Mouse (Mus musculus): ENCODE measurements at regions not wholly inside any gene's neighbourhood (a gene's known extent, or its start where the extent isn't known, plus 50 kb on each side); places are given as distances from the start of the nearest gene placed in this dataset.

GRCm38 (mm10) chr6:37618990-37619389, 89.0 kb downstream of the Akr1d1 start:
- TF ChIP-seq CTCF (IDR thresholded peaks at IDR 0.05; ENCODE audit: control insufficient read depth, insufficient read depth, insufficient replicate concordance, low read depth, low read length), result no peak
- no peak for TF ChIP-seq POLR2A (IDR thresholded peaks at IDR 0.05; ENCODE audit: control insufficient read depth, low read depth, low read length)
